Mouse (Mus musculus): Measurements from ENCODE around the gene Hspb3. TPM values are rescaled to one million over a fixed set of nuclear protein-coding genes. Genes with fewer than 3 reads are reported as not detected.

Hspb3 gene
- total RNA-seq, 2 experiments from 2014 or later = not detected

Other genes starting within 250 kb of the Hspb3 start
- gene Snx18, start 45.1 kb downstream of the Hspb3 start, total RNA-seq (2014; fragmentation: Nextera tagmentation) = 25.5 and 39.0 TPM in 2 replicates
- gene Snx18, start 45.1 kb downstream of the Hspb3 start, total RNA-seq (2017) = 46.2 and 47.1 TPM in 2 replicates
- 15.6 and 16.1 TPM in 2 replicates for gene Arl15, start 130.8 kb upstream of the Hspb3 start, total RNA-seq (2014; fragmentation: Nextera tagmentation)
- gene Arl15, start 130.8 kb upstream of the Hspb3 start, total RNA-seq (2017) = 16.4 and 17.3 TPM in 2 replicates

All from granulocyte monocyte progenitor cell, adult 5-6 weeks (primary cell).